Comparison of ENCODE assay signal across 8 mouse cellular contexts in the genomic region with DNA sequence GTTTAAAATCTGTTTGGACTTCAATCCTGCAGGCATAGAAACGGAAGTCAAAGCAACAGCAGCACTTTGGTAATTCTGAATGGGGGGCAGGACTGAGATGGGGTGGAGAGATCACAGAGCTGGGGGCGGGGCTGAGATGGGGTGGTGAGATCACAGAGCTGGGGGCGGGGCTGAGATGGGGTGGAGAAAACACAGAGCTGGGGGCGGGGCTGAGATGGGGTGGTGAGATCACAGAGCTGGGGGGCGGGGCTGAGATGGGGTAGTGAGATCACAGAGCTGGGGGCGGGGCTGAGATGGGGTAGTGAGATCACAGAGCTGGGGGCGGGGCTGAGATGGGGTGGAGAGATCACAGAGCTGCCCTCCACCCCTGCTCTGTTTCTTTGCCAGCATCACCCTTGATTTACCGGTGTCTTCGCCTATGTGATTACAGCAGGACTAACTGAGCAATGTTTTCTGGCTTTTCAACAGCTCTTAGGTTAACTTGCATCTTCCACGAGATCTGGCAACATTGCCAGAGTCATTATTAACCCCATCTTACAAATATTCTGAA. TPM values are rescaled to one million over a fixed set of nuclear protein-coding genes. Genes with fewer than 3 reads are reported as not detected.
DNase-seq lines count a peak whose midpoint lies in the region; ATAC-seq lines count a peak whose summit lies in the region.

No protein-coding gene starts in this region.

- H3K4me3 ChIP-seq in liver, embryonic 11.5 days (ENCODE audit: low read depth, low read length) = no peak overlapping the region

- no peaks in the 10 kb centered on the region for H3K27me3 ChIP-seq in liver, embryonic 11.5 days (replicated peaks; ENCODE audit: control insufficient read depth, insufficient read depth, low read length)

- no peak overlapping the region for H3K4me2 ChIP-seq in liver, embryonic 11.5 days

- WGBS in liver, embryonic 11.5 days = 17% methylated on average over 9 of the region's 10 CpGs

- no peaks in the 10 kb centered on the region for H3K36me3 ChIP-seq in liver, embryonic 11.5 days (ENCODE audit: control insufficient read depth, insufficient read depth, low read length)

- no peak overlapping the region for H3K27ac ChIP-seq in liver, embryonic 11.5 days (ENCODE audit: low read depth, low read length)

- H3K9ac ChIP-seq in liver, embryonic 11.5 days (ENCODE audit: low read depth, low read length) = no peak overlapping the region

- no peaks in the 10 kb centered on the region for H3K4me1 ChIP-seq in liver, embryonic 11.5 days (replicated peaks; ENCODE audit: control insufficient read depth, insufficient read depth, low read length)

- peak; percentile 9 for DNase-seq in urinary bladder, postnatal 25 days (ENCODE audit: low spot score)
- DNase-seq in urinary bladder, adult 2 months (ENCODE audit: low spot score) = no peak
- DNase-seq in gastrocnemius, postnatal 14 days = peak; percentile 37
- no peak for DNase-seq in liver, embryonic 11.5 days (ENCODE audit: low spot score)
- DNase-seq in left cerebral cortex, postnatal 14 days (ENCODE audit: low spot score in 2 of 2) = no peak
- DNase-seq in cerebellum, adult 8-10 months = no peak
- DNase-seq in c-Kit-positive CD71-positive TER-119-positive erythroid progenitor cells, embryonic 14.5 days (ENCODE audit: low spot score) = no peak

- no peaks in the 10 kb centered on the region for H3K9me3 ChIP-seq in liver, embryonic 11.5 days (ENCODE audit: control insufficient read depth, low read length)

- intact Hi-C loops in gastrocnemius, postnatal 14 days (cut with DNase I; ENCODE audit: low total_unique reads) = no loop called here
- intact Hi-C loops in left cerebral cortex, postnatal 14 days (cut with DNase I) = no loop called here

- peak; percentile 44; the same call in 1 of the 2 replicates for ATAC-seq in liver, embryonic 11.5 days (replicated peaks; ENCODE audit: low FRiP score)
- ATAC-seq in neutrophil, adult 5-6 weeks (ENCODE audit: extremely low read depth, insufficient number of reproducible peaks, low FRiP score, poor library complexity, severe bottlenecking) = peak; percentile 72

RNA-seq across cellular contexts. Expression of a gene that starts 30.9 kb away (rescaled TPM):
- polyA plus RNA-seq in urinary bladder, adult 2 months (2012; rRNA removed) = 35.2 and 43.3 TPM in 2 replicates
- total RNA-seq in gastrocnemius, postnatal 14 days (2021) = under 1 TPM; 0.13 to 0.29 TPM
- polyA plus RNA-seq in liver, embryonic 11.5 days (2014; fragmentation: Nextera tagmentation; extraction: Ambion mirVana) = 0.14 and 0.25 TPM in 2 replicates
- 0.12 TPM in 1 of 2 replicates, not detected in the other for total RNA-seq in neutrophil, adult 5-6 weeks (2017)
- under 1 TPM; 0.23 to 0.42 TPM for total RNA-seq in left cerebral cortex, postnatal 14 days (2021)

Comparison
In these comparisons a context has a peak if more than half of its experiments do, and no peak if none do; other contexts are left out.
1. DNase-seq: peak in urinary bladder, postnatal 25 days (single experiment) and gastrocnemius, postnatal 14 days (single experiment); none in urinary bladder, adult 2 months (single experiment), liver, embryonic 11.5 days (single experiment), left cerebral cortex, postnatal 14 days (0 of 2), cerebellum, adult 8-10 months (single experiment) and c-Kit-positive CD71-positive TER-119-positive erythroid progenitor cells, embryonic 14.5 days (single experiment).